Mouse (Mus musculus) midbrain, embryonic 14.5 days (tissue): ENCODE measurements at regions not wholly inside any gene's neighbourhood (a gene's known extent, or its start where the extent isn't known, plus 50 kb on each side); places are given as distances from the start of the nearest gene placed in this dataset. TPM values are rescaled to one million over a fixed set of nuclear protein-coding genes. Genes with fewer than 3 reads are reported as not detected.

Source experiments
- ATAC-seq: fragments of 200-750 bp; cut with Nextera tagmentation; 2 replicates; pipeline ENCODE4 v1.8.0; 2017; ENCODE audit warnings: moderate number of reproducible peaks, moderate library complexity; ENCODE audit not compliant: low FRiP score, low TSS enrichment
- DNase-seq: peaks from one replicate; pipeline ENCODE4 v3.0.0-alpha.2; 2015
- H3K27ac ChIP-seq: fragments of 300-500 bp; sonication (generic); replicated peaks from 2 replicates; pipeline ENCODE4 v1.5.1; 2014; ENCODE audit warnings: mild to moderate bottlenecking, low read depth, low read length, moderate library complexity
- H3K27me3 ChIP-seq: fragments of 300-500 bp; sonication (generic); 2 replicates; pipeline ENCODE4 v1.6.1; 2014; ENCODE audit warnings: low read length, control low read depth, mixed read lengths; ENCODE audit not compliant: control insufficient read depth, insufficient read depth
- H3K36me3 ChIP-seq: fragments of 300-500 bp; sonication (generic); 2 replicates; pipeline ENCODE4 v1.6.1; 2014; ENCODE audit warnings: low read length, control low read depth; ENCODE audit not compliant: control insufficient read depth, insufficient read depth
- H3K4me1 ChIP-seq: fragments of 300-500 bp; sonication (generic); 2 replicates; pipeline ENCODE4 v1.6.1; 2014; ENCODE audit warnings: mild to moderate bottlenecking, antibody characterized with exemption, low read length, control low read depth; ENCODE audit not compliant: control insufficient read depth, insufficient read depth
- H3K4me2 ChIP-seq: fragments of 300-500 bp; sonication (generic); 2 replicates; pipeline ENCODE4 v1.6.1; 2014; ENCODE audit warnings: mild to moderate bottlenecking, low read length, moderate library complexity
- H3K4me3 ChIP-seq: fragments of 300-500 bp; sonication (generic); replicated peaks from 2 replicates; pipeline ENCODE4 v1.5.1; 2014; ENCODE audit warnings: low read depth, low read length
- H3K9ac ChIP-seq: fragments of 300-500 bp; sonication (generic); replicated peaks from 2 replicates; pipeline ENCODE4 v1.6.1; 2014; ENCODE audit warnings: mild to moderate bottlenecking, low read length, moderate library complexity
- H3K9me3 ChIP-seq: fragments of 300-500 bp; sonication (generic); 2 replicates; pipeline ENCODE4 v1.6.1; 2016; ENCODE audit warnings: low read length, control low read depth, mixed read lengths; ENCODE audit not compliant: control insufficient read depth
- WGBS: fragments of 180-500 bp; shearing (Covaris S2); extraction: QIAGEN DNeasy Blood & Tissue Kit; methylation state at CpG from one replicate; pipeline ENCODE4 v1.1.7; 2014; 5-methylcytosine and 5-hydroxymethylcytosine counted together
- microRNA-seq: library from miRNA; unstranded; fragments of <30 nt; microRNA quantifications from one replicate; pipeline ENCODE4, GENCODE M21; 2016

DNA sequence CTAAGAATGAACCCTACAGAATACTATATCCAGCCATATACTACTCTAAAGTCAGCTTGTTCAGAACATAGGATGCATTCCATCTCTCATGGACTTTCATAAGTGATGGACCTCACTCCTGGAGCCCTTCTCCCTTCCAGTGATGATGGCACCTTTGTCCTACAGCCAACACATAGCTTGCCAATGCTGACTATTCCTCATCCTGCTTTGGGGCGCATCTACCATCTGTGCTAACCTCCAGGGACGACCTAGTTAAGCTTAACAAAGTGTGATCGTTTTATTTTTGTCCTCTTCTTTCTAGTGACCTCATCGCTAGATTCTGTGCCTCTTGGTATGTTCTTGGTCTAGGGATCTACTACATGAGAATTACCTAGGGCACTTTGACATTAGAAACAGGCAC is 87.0 kb upstream of the Sphkap start:
- Histone ChIP-seq H3K4me1 (no peaks in the 10 kb centered on the region), H3K9me3 (no peaks in the 10 kb centered on the region), H3K27ac (no peak overlapping the region), H3K36me3 (no peaks in the 10 kb centered on the region), H3K9ac (no peak overlapping the region), H3K27me3 (no peaks in the 10 kb centered on the region), H3K4me2 (no peak overlapping the region), H3K4me3 (no peak overlapping the region)
- ATAC-seq (no peak), DNase-seq (no peak)
- 83% methylated on average over 4 of the region's 4 CpGs for WGBS

- no peaks in the 10 kb centered on the region for H3K36me3 ChIP-seq
- H3K27ac ChIP-seq: no peak overlapping the region
- ATAC-seq (no peak), DNase-seq (no peak)
- 81% methylated on average over 2 of the region's 2 CpGs for WGBS
- H3K27me3 ChIP-seq: no peaks in the 10 kb centered on the region
- no peak overlapping the region for H3K4me3 ChIP-seq
- no peaks in the 10 kb centered on the region for H3K4me1 ChIP-seq
- no peak overlapping the region for H3K4me2 ChIP-seq
- H3K9me3 ChIP-seq: no peaks in the 10 kb centered on the region
- no peak overlapping the region for H3K9ac ChIP-seq
These were observed 71.1 kb upstream of the Sphkap start for GRCm38 (mm10) chr1:83479111-83479510.

Small RNAs in the stretch of these regions (microRNA-seq; reads per million reads assigned to microRNA genes)
- not detected for gene Gm25754
